Mouse (Mus musculus) hindbrain, embryonic 10.5 days (tissue): ENCODE measurements around the gene Dok7. TPM values are rescaled to one million over a fixed set of nuclear protein-coding genes. Genes with fewer than 3 reads are reported as not detected.

Experiments used
- DNase-seq: peaks from one replicate; pipeline ENCODE4 v3.0.0-alpha.2; 2017; ENCODE audit warnings: low spot score
- H3K27ac ChIP-seq: fragments of 300-500 bp; sonication (generic); 2 replicates; pipeline ENCODE4 v1.5.1; 2016; ENCODE audit warnings: mild to moderate bottlenecking, moderate library complexity
- H3K27me3 ChIP-seq: fragments of 300-500 bp; sonication (generic); 2 replicates; pipeline ENCODE4 v1.6.1; 2016; ENCODE audit warnings: mild to moderate bottlenecking; ENCODE audit not compliant: poor library complexity, insufficient read depth, severe bottlenecking
- H3K36me3 ChIP-seq: fragments of 300-500 bp; sonication (generic); 2 replicates; pipeline ENCODE4 v1.6.1; 2016; ENCODE audit warnings: mild to moderate bottlenecking, moderate library complexity
- H3K4me1 ChIP-seq: fragments of 300-500 bp; sonication (generic); replicated peaks from 2 replicates; pipeline ENCODE4 v1.6.1; 2016; ENCODE audit warnings: mild to moderate bottlenecking
- H3K4me3 ChIP-seq: fragments of 300-500 bp; sonication (generic); 2 replicates; pipeline ENCODE4 v1.5.1; 2016; ENCODE audit warnings: mild to moderate bottlenecking, moderate library complexity
- H3K9me3 ChIP-seq: fragments of 300-500 bp; sonication (generic); 2 replicates; pipeline ENCODE4 v1.6.1; 2016; ENCODE audit warnings: mild to moderate bottlenecking, moderate library complexity
- WGBS: fragments of 180-500 bp; shearing (Covaris S2); methylation state at CpG from one replicate; pipeline ENCODE4 v1.1.7; 2016; 5-methylcytosine and 5-hydroxymethylcytosine counted together
- polyA plus RNA-seq: library from polyadenylated mRNA; unstranded; fragments of >200 nt; fragmentation: Nextera tagmentation; extraction: Ambion mirVana; gene quantifications from 2 replicates; pipeline ENCODE4 v1.2.1, GENCODE M21; 2016

Gene Dok7
- polyA plus RNA-seq, 1 experiment from 2014 or later: 0.30 TPM

GRCm38 (mm10) chr5:35132278-35132980, 75.9 kb downstream of the Dok7 start:
- WGBS: 93% methylated on average over 9 of the region's 9 CpGs
- DNase-seq: no peak
- Histone ChIP-seq H3K27me3 (0 out of 2 replicates have a peak, but pooled peaks cover 5% of the 10 kb centered on the region), H3K36me3 (no peaks in the 10 kb centered on the region), H3K4me1 (peaks cover 10% of the 10 kb centered on the region; the same call in 1 of the 2 replicates), H3K9me3 (no peaks in the 10 kb centered on the region), H3K4me3 (no peak overlapping the region), H3K27ac (no peak overlapping the region)

- WGBS: 87% methylated on average over 4 of the region's 4 CpGs
- H3K27me3 ChIP-seq: 0 out of 2 replicates have a peak, but pooled peaks cover 5% of the 10 kb centered on the region
- H3K4me1 ChIP-seq: peaks cover 10% of the 10 kb centered on the region; the same call in 1 of the 2 replicates
- no peaks in the 10 kb centered on the region for H3K9me3 ChIP-seq
- no peak overlapping the region for H3K27ac ChIP-seq
- no peak overlapping the region for H3K4me3 ChIP-seq
- H3K36me3 ChIP-seq: no peaks in the 10 kb centered on the region
- no peak for DNase-seq
These were observed 76.9 kb downstream of the Dok7 start for GRCm38 (mm10) chr5:35133468-35133867.

- 0 out of 2 replicates have a peak, but pooled peaks cover 5% of the 10 kb centered on the region for H3K27me3 ChIP-seq
- H3K27ac ChIP-seq: no peak overlapping the region
- 63% methylated on average over 3 of the region's 3 CpGs for WGBS
- H3K4me1 ChIP-seq: peaks cover 10% of the 10 kb centered on the region; the same call in 1 of the 2 replicates
- no peak for DNase-seq
- no peak overlapping the region for H3K4me3 ChIP-seq
- H3K9me3 ChIP-seq: no peaks in the 10 kb centered on the region
- H3K36me3 ChIP-seq: no peaks in the 10 kb centered on the region
These were observed 77.7 kb downstream of the Dok7 start for GRCm38 (mm10) chr5:35134286-35134685.

DNA sequence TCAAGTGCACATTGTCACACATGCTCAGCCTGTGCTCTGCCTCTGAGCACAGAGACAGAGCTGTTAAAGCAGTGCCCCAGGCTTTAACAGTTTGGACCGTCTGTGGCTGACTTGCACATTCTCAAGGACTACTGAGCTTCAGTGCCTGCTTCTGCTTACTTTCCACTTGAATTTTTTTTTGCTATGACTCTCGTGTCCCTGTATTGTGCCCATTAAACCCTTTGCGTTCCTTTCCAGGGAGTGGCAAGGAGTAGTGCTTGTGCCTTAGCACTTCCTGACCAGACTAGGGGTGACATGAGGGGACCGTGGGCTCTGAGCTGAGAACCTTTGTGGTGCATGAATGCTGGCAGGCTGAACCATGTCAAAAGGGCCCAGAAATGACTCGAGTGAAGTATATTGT, 79.3 kb downstream of the Dok7 start:
- Histone ChIP-seq H3K27ac (no peak overlapping the region), H3K27me3 (0 out of 2 replicates have a peak, but pooled peaks cover 5% of the 10 kb centered on the region), H3K36me3 (no peaks in the 10 kb centered on the region), H3K9me3 (no peaks in the 10 kb centered on the region), H3K4me3 (no peak overlapping the region), H3K4me1 (peaks cover 10% of the 10 kb centered on the region)
- DNase-seq: no peak
- 76% methylated on average over 5 of the region's 5 CpGs for WGBS

Other genes starting within 250 kb of the Dok7 start
- 1.4 and 2.6 TPM in 2 replicates for gene Msantd1, start 148.8 kb upstream of the Dok7 start, polyA plus RNA-seq
- gene Rgs12, start 107.3 kb upstream of the Dok7 start, polyA plus RNA-seq: 62.4 and 74.3 TPM in 2 replicates
- gene Hgfac, start 15.3 kb upstream of the Dok7 start, polyA plus RNA-seq: 0.25 and 0.27 TPM in 2 replicates
- 89.7 and 98.6 TPM in 2 replicates for gene Lrpap1, start 49.0 kb downstream of the Dok7 start, polyA plus RNA-seq
- 0.07 TPM in 1 of 2 replicates, not detected in the other for gene Adra2c, start 221.6 kb downstream of the Dok7 start, polyA plus RNA-seq